Mouse (Mus musculus): ENCODE measurements around the gene Tiparp. TPM values are rescaled to one million over a fixed set of nuclear protein-coding genes. Genes with fewer than 3 reads are reported as not detected.

The Tiparp gene
- polyA plus RNA-seq, 2 experiments, result 8.9 to 31.4 TPM

- DNase-seq (ENCODE audit: low spot score), result no peak
- no peak overlapping the region for H3K27ac ChIP-seq (replicated peaks; ENCODE audit: low read depth, low read length)
- H3K9me3 ChIP-seq (ENCODE audit: control insufficient read depth, low read length), result no peaks in the 10 kb centered on the region
- H3K36me3 ChIP-seq (ENCODE audit: control insufficient read depth, insufficient read depth, low read length), result no peaks in the 10 kb centered on the region
- H3K4me3 ChIP-seq (replicated peaks; ENCODE audit: low read length), result no peak overlapping the region
- TF ChIP-seq POLR2A (IDR thresholded peaks at IDR 0.05; ENCODE audit: borderline replicate concordance, extremely low read depth, insufficient read depth, insufficient read length), result no peak
- no peak overlapping the region for H3K4me2 ChIP-seq (replicated peaks; ENCODE audit: low read depth, low read length, severe bottlenecking)
- H3K4me1 ChIP-seq (ENCODE audit: control insufficient read depth, insufficient read depth, low read length), result no peaks in the 10 kb centered on the region; the same call in 1 of the 2 replicates
- no peak for ATAC-seq (ENCODE audit: low FRiP score, low read depth)
- no peak overlapping the region for H3K9ac ChIP-seq (ENCODE audit: low read depth, low read length, severe bottlenecking)
- no peaks in the 10 kb centered on the region for H3K27me3 ChIP-seq (ENCODE audit: control insufficient read depth, insufficient read depth, low read length)
Observed at GRCm38 (mm10) chr3:65569941-65570340, 41.7 kb downstream of the Tiparp start.

- Histone ChIP-seq H3K4me2 (replicated peaks; ENCODE audit: low read depth, low read length, severe bottlenecking) (no peak overlapping the region), H3K36me3 (ENCODE audit: control insufficient read depth, insufficient read depth, low read length) (no peaks in the 10 kb centered on the region), H3K9ac (ENCODE audit: low read depth, low read length, severe bottlenecking) (no peak overlapping the region), H3K27ac (replicated peaks; ENCODE audit: low read depth, low read length) (no peak overlapping the region), H3K4me1 (ENCODE audit: control insufficient read depth, insufficient read depth, low read length) (no peaks in the 10 kb centered on the region), H3K9me3 (ENCODE audit: control insufficient read depth, low read length) (no peaks in the 10 kb centered on the region), H3K27me3 (ENCODE audit: control insufficient read depth, insufficient read depth, low read length) (no peaks in the 10 kb centered on the region), H3K4me3 (replicated peaks; ENCODE audit: low read length) (no peak overlapping the region)
- TF ChIP-seq POLR2A (IDR thresholded peaks at IDR 0.05; ENCODE audit: borderline replicate concordance, extremely low read depth, insufficient read depth, insufficient read length), result no peak
- 74% methylated on average over 3 of the region's 3 CpGs for WGBS
- DNase-seq (ENCODE audit: low spot score), result no peak
- ATAC-seq (ENCODE audit: low FRiP score, low read depth), result no peak
Observed at GRCm38 (mm10) chr3:65573516-65573915, 45.3 kb downstream of the Tiparp start.

GRCm38 (mm10) chr3:65577602-65578001, 49.4 kb downstream of the Tiparp start:
- no peak overlapping the region for H3K9ac ChIP-seq (ENCODE audit: low read depth, low read length, severe bottlenecking)
- 88% methylated on average over 3 of the region's 3 CpGs for WGBS
- no peak for ATAC-seq (ENCODE audit: low FRiP score, low read depth)

GRCm38 (mm10) chr3:65579260-65579921, 51.2 kb downstream of the Tiparp start:
- H3K4me3 ChIP-seq (replicated peaks; ENCODE audit: low read length), result no peak overlapping the region
- DNase-seq (ENCODE audit: low spot score) (no peak), ATAC-seq (ENCODE audit: low FRiP score, low read depth) (no peak)
- H3K27me3 ChIP-seq (ENCODE audit: control insufficient read depth, insufficient read depth, low read length), result no peaks in the 10 kb centered on the region
- no peak overlapping the region for H3K27ac ChIP-seq (replicated peaks; ENCODE audit: low read depth, low read length)
- TF ChIP-seq POLR2A (IDR thresholded peaks at IDR 0.05; ENCODE audit: borderline replicate concordance, extremely low read depth, insufficient read depth, insufficient read length), result no peak
- H3K4me2 ChIP-seq (replicated peaks; ENCODE audit: low read depth, low read length, severe bottlenecking), result no peak overlapping the region
- no peaks in the 10 kb centered on the region for H3K36me3 ChIP-seq (ENCODE audit: control insufficient read depth, insufficient read depth, low read length)
- no peaks in the 10 kb centered on the region for H3K9me3 ChIP-seq (ENCODE audit: control insufficient read depth, low read length)
- 82% methylated on average over 12 of the region's 12 CpGs for WGBS
- no peak overlapping the region for H3K9ac ChIP-seq (ENCODE audit: low read depth, low read length, severe bottlenecking)
- H3K4me1 ChIP-seq (ENCODE audit: control insufficient read depth, insufficient read depth, low read length), result no peaks in the 10 kb centered on the region

More at GRCm38 (mm10) chr3:65577602-65578001, 49.4 kb downstream of the Tiparp start:
- Histone ChIP-seq H3K27me3 (ENCODE audit: control insufficient read depth, insufficient read depth, low read length) (no peaks in the 10 kb centered on the region), H3K4me3 (replicated peaks; ENCODE audit: low read length) (no peak overlapping the region), H3K4me1 (ENCODE audit: control insufficient read depth, insufficient read depth, low read length) (no peaks in the 10 kb centered on the region), H3K4me2 (replicated peaks; ENCODE audit: low read depth, low read length, severe bottlenecking) (no peak overlapping the region), H3K9me3 (ENCODE audit: control insufficient read depth, low read length) (no peaks in the 10 kb centered on the region), H3K27ac (replicated peaks; ENCODE audit: low read depth, low read length) (no peak overlapping the region), H3K36me3 (ENCODE audit: control insufficient read depth, insufficient read depth, low read length) (no peaks in the 10 kb centered on the region)
- no peak for DNase-seq (ENCODE audit: low spot score)
- no peak for TF ChIP-seq POLR2A (IDR thresholded peaks at IDR 0.05; ENCODE audit: borderline replicate concordance, extremely low read depth, insufficient read depth, insufficient read length)

GRCm38 (mm10) chr3:65581596-65581995, 53.4 kb downstream of the Tiparp start:
- 81% methylated on average over 4 of the region's 4 CpGs for WGBS
- H3K4me3 ChIP-seq (replicated peaks; ENCODE audit: low read length), result no peak overlapping the region
- no peak for ATAC-seq (ENCODE audit: low FRiP score, low read depth)
- H3K27ac ChIP-seq (replicated peaks; ENCODE audit: low read depth, low read length), result no peak overlapping the region
- no peak overlapping the region for H3K9ac ChIP-seq (ENCODE audit: low read depth, low read length, severe bottlenecking)
- H3K9me3 ChIP-seq (ENCODE audit: control insufficient read depth, low read length), result no peaks in the 10 kb centered on the region
- H3K4me2 ChIP-seq (replicated peaks; ENCODE audit: low read depth, low read length, severe bottlenecking), result no peak overlapping the region
- no peak for DNase-seq (ENCODE audit: low spot score)
- no peaks in the 10 kb centered on the region for H3K27me3 ChIP-seq (ENCODE audit: control insufficient read depth, insufficient read depth, low read length)
- no peaks in the 10 kb centered on the region for H3K36me3 ChIP-seq (ENCODE audit: control insufficient read depth, insufficient read depth, low read length)
- H3K4me1 ChIP-seq (ENCODE audit: control insufficient read depth, insufficient read depth, low read length), result peaks cover 2% of the 10 kb centered on the region; the same call in 1 of the 2 replicates
- TF ChIP-seq POLR2A (IDR thresholded peaks at IDR 0.05; ENCODE audit: borderline replicate concordance, extremely low read depth, insufficient read depth, insufficient read length), result no peak
